Mouse (Mus musculus): ENCODE results near the gene Pknox1.

DNA sequence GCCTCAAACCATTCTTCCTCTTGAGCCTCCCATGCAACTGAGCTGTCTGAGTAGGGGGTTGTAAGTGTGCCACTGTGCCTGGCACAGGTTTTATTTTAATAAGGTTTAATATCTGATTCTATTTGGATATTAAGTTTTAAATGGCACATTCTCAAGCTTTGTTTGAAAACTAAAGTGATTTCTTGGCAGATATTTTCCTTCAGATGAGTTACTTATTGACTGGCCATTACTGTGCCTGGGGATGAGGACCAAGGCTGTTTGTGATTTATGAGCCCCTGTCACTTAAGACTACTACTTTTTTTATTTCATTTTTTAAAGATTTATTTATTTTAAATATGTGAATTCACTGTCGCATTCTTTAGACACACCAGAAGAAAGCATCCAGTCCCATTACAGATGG, 5.2 kb downstream of the Pknox1 start:
- no peak for TF ChIP-seq POLR2A (IDR thresholded peaks at IDR 0.05; ENCODE audit: insufficient read depth, low read length)
- no peak for TF ChIP-seq CTCF (IDR thresholded peaks at IDR 0.05; ENCODE audit: low read depth, low read length)
- TF ChIP-seq EP300 (IDR thresholded peaks at IDR 0.05; ENCODE audit: insufficient read depth, low read depth, low read length), result no peak
